Mouse (Mus musculus) small intestine, adult 2 months (tissue): Measurements from ENCODE around the gene Tarsl2. TPM values are rescaled to one million over a fixed set of nuclear protein-coding genes. Genes with fewer than 3 reads are reported as not detected.

ENCODE experiments used
- H3K27ac ChIP-seq: fragments of 200-500 bp; 2 replicates; pipeline ENCODE4 v1.5.1; 2012; ENCODE audit warnings: low read depth, low read length, control low read depth, inconsistent platforms; ENCODE audit not compliant: insufficient read depth
- H3K27me3 ChIP-seq: fragments of 200-500 bp; 2 replicates; pipeline ENCODE4 v1.6.1; 2012; ENCODE audit warnings: mild to moderate bottlenecking, moderate library complexity, low read length, inconsistent platforms; ENCODE audit not compliant: control insufficient read depth, insufficient read depth
- H3K36me3 ChIP-seq: fragments of 200-500 bp; 2 replicates; pipeline ENCODE4 v1.6.1; 2012; ENCODE audit warnings: mild to moderate bottlenecking, low read length, control low read depth, inconsistent platforms; ENCODE audit not compliant: control insufficient read depth, insufficient read depth
- H3K4me1 ChIP-seq: fragments of 200-500 bp; 2 replicates; pipeline ENCODE4 v1.6.1; 2012; ENCODE audit warnings: low read length, inconsistent platforms, mixed read lengths; ENCODE audit not compliant: control insufficient read depth, insufficient read depth, insufficient read length
- H3K4me3 ChIP-seq: fragments of 200-500 bp; 2 replicates; pipeline ENCODE4 v1.5.1; 2012; ENCODE audit warnings: low read depth, mild to moderate bottlenecking, control low read depth, inconsistent platforms, low read length, moderate library complexity
- CTCF ChIP-seq: fragments of 200-500 bp; IDR thresholded peaks from 2 replicates; pipeline ENCODE4 v1.5.1; 2012; ENCODE audit warnings: low read depth, mild to moderate bottlenecking, control low read depth, inconsistent platforms, low read length, moderate library complexity, mixed read lengths; ENCODE audit not compliant: insufficient replicate concordance, insufficient read length; ENCODE audit errors: extremely low read depth
- POLR2A ChIP-seq: fragments of 200-500 bp; IDR thresholded peaks from 2 replicates; pipeline ENCODE4 v1.6.1; 2012; ENCODE audit warnings: low read depth, mild to moderate bottlenecking, control low read depth, inconsistent platforms, low read length, moderate library complexity
- WGBS: fragments of 180-500 bp; shearing (Covaris S2); methylation state at CpG from one replicate; pipeline ENCODE4 v1.1.7; 2018; 5-methylcytosine and 5-hydroxymethylcytosine counted together
- polyA plus RNA-seq: library from polyadenylated mRNA; depleted of rRNA; stranded (reverse); fragments of >200 nt; gene quantifications from 2 replicates; pipeline ENCODE4 v1.2.3, GENCODE M21; 2012

Tarsl2 gene
- polyA plus RNA-seq, 1 experiment: 2.7 TPM

GRCm38 (mm10) chr7:65638170-65638770 is 6.4 kb upstream of the Tarsl2 start:
- 60% methylated on average over 7 of the region's 7 CpGs for WGBS
- no peak overlapping the region for H3K4me3 ChIP-seq
- no peaks in the 10 kb centered on the region for H3K4me1 ChIP-seq
- no peaks in the 10 kb centered on the region for H3K36me3 ChIP-seq
- H3K27ac ChIP-seq: no peak overlapping the region
- TF ChIP-seq POLR2A (no peak), CTCF (no peak)
- H3K27me3 ChIP-seq: no peaks in the 10 kb centered on the region; the same call in 1 of the 2 replicates

GRCm38 (mm10) chr7:65639821-65640382 is 4.8 kb upstream of the Tarsl2 start:
- WGBS: 67% methylated on average over 6 of the region's 6 CpGs
- Histone ChIP-seq H3K4me1 (no peaks in the 10 kb centered on the region; the same call in 1 of the 2 replicates), H3K27ac (no peak overlapping the region), H3K36me3 (no peaks in the 10 kb centered on the region), H3K4me3 (no peak overlapping the region), H3K27me3 (no peaks in the 10 kb centered on the region)
- TF ChIP-seq POLR2A (no peak), CTCF (no peak)

GRCm38 (mm10) chr7:65640672-65641071 is 4.0 kb upstream of the Tarsl2 start:
- no peaks in the 10 kb centered on the region for H3K27me3 ChIP-seq
- H3K36me3 ChIP-seq: no peaks in the 10 kb centered on the region
- no peak overlapping the region for H3K4me3 ChIP-seq
- no peaks in the 10 kb centered on the region; the same call in 1 of the 2 replicates for H3K4me1 ChIP-seq
- 60% methylated on average over 6 of the region's 6 CpGs for WGBS
- no peak overlapping the region for H3K27ac ChIP-seq
- TF ChIP-seq CTCF: no peak
- no peak for TF ChIP-seq POLR2A

- no peaks in the 10 kb centered on the region for H3K36me3 ChIP-seq
- no peak for TF ChIP-seq POLR2A
- TF ChIP-seq CTCF: no peak
- H3K27ac ChIP-seq: no peak overlapping the region
- WGBS: 66% methylated on average over 6 of the region's 6 CpGs
- H3K4me1 ChIP-seq: no peaks in the 10 kb centered on the region; the same call in 1 of the 2 replicates
- H3K4me3 ChIP-seq: no peak overlapping the region
- no peaks in the 10 kb centered on the region for H3K27me3 ChIP-seq
Observed at GRCm38 (mm10) chr7:65642371-65643304, 2.1 kb upstream of the Tarsl2 start.

DNA sequence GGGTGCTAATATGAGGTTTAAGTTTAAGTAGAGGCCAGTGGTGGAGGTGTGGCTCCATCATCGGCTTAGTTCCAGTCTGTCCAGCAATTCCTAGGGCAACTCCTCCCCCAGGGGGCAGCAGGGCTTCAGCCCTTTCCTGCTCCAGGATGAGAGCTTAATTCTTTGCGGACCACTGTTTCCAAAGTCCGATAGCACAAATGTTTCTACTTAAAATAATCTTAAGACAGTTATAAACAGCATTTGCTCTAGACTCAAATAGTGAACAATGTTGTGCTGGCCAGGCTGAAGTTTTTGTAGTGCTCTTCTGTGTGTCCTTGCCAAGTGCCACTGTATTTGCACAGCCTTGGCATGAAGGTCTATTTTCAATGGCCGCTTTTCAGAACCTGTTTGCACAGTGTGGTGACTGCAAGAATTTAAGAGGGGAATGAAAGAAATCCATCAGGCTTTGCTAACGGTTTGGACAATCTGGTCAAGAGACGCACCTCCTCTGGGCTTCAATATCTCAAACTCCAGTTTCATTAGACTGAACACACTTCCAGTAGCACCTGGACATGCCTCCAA is 757 bp upstream of the Tarsl2 start:
- 30% methylated on average over 6 of the region's 6 CpGs for WGBS
- TF ChIP-seq CTCF: no peak
- Histone ChIP-seq H3K4me1 (no peaks in the 10 kb centered on the region; the same call in 1 of the 2 replicates), H3K27ac (no peak overlapping the region), H3K4me3 (no peak overlapping the region), H3K36me3 (no peaks in the 10 kb centered on the region; the same call in 1 of the 2 replicates), H3K27me3 (no peaks in the 10 kb centered on the region)

- 95% methylated on average over 8 of the region's 8 CpGs for WGBS
- TF ChIP-seq CTCF (no peak), POLR2A (no peak)
- Histone ChIP-seq H3K27ac (no peak overlapping the region), H3K4me1 (no peaks in the 10 kb centered on the region; the same call in 1 of the 2 replicates), H3K4me3 (no peak overlapping the region), H3K36me3 (peaks cover 1% of the 10 kb centered on the region; the same call in 1 of the 2 replicates), H3K27me3 (no peaks in the 10 kb centered on the region)
Observed at GRCm38 (mm10) chr7:65645996-65646395, 1.3 kb downstream of the Tarsl2 start.

DNA sequence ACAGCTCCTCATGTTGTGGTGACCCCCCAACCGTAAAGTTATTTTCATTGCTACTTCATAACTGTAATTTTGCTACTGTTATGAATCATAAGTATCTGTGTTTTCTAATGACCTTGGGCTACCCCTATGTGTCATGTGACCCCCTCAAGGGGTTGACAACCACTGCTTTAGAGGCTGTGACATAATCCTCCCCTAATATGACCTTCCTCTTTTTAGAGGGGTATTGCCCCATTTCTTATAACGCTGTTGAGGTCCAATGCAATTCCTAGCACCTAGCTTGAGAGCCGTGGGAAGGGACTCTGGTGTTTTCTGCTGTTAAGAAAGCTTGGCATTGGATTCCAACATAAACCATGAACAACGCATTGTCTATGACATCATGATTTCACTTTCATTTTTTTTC is 6.0 kb downstream of the Tarsl2 start:
- H3K27me3 ChIP-seq: no peaks in the 10 kb centered on the region
- WGBS: 93% methylated on average over 4 of the region's 4 CpGs
- no peak for TF ChIP-seq CTCF
- TF ChIP-seq POLR2A: no peak
- H3K27ac ChIP-seq: no peak overlapping the region
- no peaks in the 10 kb centered on the region for H3K4me1 ChIP-seq
- no peak overlapping the region for H3K4me3 ChIP-seq
- H3K36me3 ChIP-seq: peaks cover 3% of the 10 kb centered on the region; the same call in 1 of the 2 replicates
